Mouse (Mus musculus) T-helper 1 cell (primary cell): Measurements from ENCODE around the gene Nme7.

Source experiments
- in situ Hi-C: fragments of 300-600 bp; cut with MboI, MseI; formaldehyde crosslinking; loops from one replicate; pipeline ENCODE4 v1.15.1; 2025; ENCODE audit warnings: high pct_unique_total_duplicates

Nme7 gene

DNA sequence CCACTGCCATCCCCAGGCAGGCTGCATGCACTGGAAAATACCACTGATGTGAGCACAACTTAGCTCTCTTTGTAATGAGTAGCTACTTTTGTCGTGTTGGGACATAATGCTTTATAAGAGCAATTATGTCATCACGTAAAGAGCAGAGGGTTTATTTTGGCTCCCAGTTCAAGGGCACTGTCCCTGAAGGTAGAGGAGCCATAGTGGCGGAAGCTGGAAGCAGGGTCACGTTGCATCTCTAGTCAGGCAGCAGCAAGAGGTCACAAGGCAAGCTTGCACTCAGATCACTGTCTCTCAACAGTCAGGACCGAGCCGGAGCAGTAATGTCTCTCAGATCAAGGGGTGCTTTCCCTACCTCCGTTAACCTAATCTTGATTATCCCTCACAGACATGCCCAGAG is 123.9 kb downstream of the Nme7 start:
- in situ Hi-C loops: no loop called here

DNA sequence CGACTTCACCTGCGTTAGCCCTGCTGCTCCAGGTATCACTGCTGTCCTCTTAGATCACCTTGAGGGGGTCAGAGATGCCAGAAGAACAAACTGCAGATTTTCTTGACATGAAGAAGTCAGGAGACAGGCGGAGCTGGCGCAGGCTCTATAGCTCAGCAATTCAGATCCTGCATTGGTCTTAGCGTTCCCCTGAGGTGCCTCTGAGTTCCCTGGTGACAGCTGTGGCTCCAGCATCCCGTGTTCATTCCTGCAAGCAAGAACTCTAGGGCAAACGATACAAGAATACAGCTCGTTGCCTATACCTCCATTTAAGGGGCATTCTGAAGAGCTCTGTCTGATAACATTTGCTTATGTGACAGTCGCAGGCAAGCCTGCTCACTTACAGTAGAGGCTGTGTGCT is 124.7 kb downstream of the Nme7 start:
- in situ Hi-C loops: no loop called here

DNA sequence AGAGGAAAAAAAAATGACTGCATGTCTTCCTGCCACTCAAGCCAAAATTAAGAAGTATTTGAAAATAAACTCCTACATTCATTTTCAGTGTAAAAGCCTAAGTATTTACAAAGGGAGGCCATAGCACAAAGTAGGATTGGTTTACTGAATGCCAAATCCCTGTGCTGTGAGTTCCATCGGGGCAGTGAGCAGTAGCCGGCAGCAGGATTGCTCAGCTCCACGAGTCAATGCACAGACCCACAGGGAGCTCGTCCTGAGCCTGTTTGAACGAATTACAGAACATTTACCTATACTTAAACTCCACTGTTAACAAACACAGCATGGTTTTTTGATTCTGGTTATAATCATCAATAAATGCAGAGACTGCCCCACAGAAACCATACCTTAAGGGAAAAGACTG is 128.7 kb downstream of the Nme7 start:
- in situ Hi-C loops: no loop called here

- in situ Hi-C loops: no loop called here
Measured at GRCm38 (mm10) chr1:164434049-164434448, 130.1 kb downstream of the Nme7 start.

DNA sequence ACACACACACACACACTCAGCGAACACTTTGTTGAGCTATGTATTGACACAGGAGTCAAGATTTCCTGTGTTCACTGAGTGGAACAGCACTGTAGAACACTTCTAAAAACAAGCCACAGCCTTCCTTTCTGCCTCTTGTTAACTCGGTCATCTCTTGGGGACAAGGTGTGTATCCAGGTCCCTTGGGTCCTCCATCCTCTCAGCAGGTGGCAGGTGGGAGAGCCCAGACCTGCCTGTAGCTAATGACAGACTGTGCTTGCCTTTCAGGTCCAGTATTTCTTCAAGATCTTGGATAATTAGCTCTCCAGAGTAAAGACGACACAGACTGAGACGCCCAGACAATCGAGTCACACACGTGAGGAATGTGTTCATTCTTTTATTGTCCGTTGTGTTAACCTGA is 132.8 kb downstream of the Nme7 start:
- in situ Hi-C loops: no loop called here

DNA sequence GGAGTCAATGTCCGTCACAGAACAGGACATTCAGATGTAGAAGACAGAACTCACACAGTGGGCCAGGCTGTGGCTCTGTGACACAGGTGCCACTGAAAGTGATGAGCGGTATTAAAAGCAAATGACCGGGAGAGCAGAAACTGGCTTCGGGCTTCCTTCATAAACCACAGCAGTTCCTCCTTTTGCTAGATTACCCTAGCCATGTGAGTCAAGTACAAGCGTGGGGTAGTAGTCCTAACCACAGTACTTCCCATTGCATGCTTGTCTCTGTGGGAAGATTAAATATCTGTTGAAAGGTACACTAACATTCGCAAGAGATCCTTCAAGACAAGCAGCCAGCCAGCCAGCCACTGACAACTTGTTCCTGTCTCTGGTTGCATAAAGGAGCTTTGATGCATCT is 136.3 kb downstream of the Nme7 start:
- in situ Hi-C loops: no loop called here

DNA sequence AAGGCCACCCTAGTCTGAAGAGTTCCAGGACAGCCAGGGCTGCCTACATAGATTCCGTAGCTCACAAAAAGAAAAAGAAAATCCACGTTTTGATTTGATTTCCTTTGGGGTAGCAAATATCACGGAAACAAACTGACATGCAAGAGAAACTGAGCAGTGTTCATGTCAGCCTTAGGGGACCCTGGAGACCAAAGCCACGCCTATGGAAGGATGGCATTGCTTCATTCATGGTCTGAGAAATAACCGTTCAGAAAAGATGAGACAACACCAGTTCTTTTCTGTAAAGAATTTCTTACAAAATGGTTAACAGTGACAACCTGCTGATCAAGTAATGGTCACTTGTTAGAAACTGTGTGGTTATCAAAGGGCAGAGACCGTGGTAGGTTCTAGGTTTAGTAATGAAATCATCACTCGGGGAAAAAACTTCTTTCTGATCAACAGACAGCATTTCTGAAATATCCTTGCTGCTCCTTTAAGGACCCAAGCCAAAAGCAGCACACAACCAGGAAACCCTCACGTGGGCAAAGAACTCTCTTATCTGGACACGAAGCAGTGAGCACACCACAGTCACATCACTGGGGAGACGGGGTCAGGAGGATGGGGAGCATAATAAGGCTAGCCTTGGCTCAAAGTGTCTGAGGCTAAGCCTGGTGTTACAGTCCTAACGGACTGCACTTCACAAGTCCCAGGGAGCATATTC is 136.9 kb downstream of the Nme7 start:
- in situ Hi-C loops: no loop called here

DNA sequence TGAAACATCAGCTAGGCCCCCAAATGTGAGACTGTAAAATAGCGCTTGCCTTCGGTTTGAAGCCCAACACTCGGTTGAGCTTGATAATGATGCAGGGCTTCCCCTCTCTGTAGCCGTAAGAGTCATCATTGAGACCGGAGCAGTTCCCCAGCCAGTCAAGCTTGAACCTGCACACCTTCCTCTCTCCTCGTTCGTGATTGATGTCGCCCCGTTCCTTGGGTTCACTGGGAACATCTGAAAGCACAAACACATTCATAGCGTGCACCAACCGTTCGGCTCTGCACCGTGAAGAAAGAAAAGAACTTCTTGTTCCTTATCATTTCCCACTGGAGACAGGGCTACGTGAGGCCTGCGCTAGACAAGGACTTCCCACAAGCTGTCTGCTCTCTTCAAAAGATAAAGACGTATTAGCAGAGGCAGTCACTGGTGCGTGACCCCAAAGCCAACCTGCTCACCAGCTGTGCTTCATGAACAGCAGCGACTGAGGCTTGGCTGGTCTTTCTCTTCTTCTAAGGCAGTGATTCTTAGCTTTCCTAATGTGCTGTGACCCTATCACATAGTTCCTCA is 137.6 kb downstream of the Nme7 start:
- in situ Hi-C loops: no loop called here

DNA sequence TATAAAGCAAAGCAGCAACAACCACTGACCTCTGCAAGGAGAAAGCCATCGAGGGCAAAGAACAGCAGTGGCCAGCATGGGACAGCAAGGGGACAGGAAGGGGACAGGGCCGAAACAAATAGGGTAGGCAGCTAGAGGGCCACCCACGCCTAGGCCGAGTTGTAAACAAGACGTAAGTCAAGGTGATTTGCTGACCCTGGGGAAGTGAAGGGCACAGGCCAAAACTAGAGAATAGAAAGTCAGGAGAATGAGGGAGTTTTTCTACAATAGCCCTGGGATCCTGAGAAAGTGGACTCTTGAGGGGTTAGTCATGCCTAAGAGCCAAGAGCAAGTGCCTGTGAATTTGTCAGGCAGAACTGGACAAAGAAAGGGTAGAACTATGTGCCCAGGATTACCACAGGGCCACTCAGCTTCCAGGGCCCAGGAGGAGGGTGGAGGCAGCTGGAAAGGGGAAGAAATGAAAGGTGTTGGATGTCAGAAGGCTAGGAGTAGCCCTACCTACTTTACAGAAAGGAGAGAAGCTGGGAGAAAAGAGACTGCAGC is 141.8 kb downstream of the Nme7 start:
- in situ Hi-C loops: no loop called here

DNA sequence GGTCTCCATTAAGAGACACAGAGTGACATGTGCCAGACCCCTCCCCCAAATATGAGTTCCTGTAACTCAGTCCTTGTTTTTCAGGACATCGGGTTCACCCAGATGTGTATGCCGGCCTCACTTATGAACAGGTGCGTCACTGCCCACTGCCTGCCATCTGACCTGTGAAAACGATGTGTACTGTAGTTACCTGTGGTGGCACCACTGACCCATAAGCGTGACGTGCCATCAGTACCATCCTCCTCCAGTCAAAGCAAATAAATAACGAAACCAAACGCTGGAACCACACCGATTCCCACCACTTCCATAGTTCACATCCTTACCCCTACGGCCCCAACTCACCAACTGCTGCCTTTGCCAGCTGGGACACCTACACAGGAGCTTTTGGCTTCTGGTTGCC is 142.6 kb downstream of the Nme7 start:
- in situ Hi-C loops: no loop called here

DNA sequence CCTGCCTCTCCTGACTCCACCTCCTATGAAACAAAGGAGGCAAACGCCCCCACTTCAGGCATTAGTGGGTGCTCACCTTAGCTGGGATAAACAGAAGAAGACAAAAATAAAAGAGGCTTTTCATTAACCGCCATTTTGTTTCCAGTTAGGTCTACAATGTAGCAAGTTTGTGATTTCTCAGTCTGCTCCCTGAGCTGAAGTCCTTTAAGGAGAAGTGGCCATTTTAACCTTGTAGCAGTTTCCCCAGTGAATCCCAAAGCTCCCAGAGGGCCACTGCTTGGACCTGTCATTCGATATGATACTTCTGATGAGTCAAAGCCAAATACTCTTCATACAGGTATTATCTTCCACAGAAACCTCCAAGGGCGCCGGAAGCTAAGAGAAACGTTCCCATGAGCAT is 143.6 kb downstream of the Nme7 start:
- in situ Hi-C loops: no loop called here

DNA sequence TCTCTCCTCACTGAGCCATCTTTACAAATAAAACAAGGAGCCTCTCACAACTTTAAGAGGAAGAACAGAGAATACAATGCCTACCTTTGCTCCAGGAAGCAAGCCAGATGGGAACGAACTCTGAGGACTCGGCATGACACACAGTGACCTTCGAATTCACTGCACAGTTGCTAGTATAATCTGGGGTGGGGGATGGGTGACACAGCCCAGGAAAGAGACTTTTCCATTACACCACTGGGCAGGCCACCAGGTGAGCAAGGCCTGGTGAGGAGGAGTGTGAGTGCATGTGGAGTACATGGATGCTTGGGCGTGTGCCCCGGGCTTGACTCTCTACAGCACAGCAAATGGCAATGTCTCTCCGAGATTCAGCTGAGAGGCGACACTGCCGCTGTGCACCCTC is 145.7 kb downstream of the Nme7 start:
- in situ Hi-C loops: no loop called here

DNA sequence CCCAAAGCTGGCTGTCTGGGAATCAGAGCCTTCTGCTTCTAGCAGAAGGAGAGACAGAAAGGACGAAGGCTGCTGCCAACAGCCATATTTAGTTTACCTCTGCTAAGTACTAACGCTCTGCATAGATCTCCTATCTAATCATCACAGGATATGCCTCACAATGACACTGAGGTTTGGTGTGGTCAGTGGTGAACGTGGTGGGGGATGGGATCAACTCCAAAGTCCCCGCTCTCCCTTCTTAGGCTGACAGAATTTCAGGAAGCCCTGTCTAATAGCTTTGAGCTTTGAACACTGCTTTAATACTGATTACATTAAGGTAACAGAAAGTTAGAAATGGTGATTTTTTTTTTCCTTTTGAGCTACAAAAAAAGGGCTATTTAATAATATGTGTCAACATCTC is 146.3 kb downstream of the Nme7 start:
- in situ Hi-C loops: no loop called here

DNA sequence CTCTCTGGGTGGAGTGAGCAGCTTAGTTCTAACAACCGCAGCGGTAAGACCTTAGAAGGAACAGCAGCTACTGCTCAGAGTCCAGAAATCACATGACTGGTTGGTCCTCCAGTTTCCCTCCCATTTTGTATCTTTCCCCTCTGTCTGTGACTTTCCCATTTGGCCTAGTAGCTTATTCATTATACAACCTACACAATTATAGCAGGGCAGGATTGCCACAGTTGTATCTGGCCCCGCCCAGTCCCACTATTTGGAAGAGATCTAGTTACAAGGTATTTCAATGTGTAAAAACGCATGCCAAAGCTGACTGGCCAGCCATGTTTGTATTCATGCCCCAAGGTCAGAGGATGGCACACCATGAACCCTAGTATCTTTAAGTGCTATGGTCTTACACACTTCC is 146.7 kb downstream of the Nme7 start:
- in situ Hi-C loops: no loop called here

DNA sequence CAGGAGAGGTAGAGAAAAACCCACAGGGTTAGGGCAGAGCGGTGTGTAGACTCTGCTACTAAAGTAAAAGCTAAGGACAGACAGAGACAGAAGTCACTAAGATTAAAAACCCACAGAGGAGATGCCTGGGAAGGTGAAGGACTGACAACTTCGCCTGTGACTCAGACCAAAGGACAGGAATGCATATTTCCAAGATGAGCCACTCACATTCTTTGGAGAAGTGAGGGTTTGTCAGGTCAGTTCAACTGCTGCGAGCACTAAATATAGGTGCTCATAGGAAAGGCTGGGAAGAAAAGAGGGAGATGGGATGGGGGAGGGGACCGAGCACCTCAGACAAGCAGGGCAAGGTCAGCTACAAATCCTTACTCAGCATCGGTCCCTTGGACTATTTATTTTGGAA is 147.4 kb downstream of the Nme7 start:
- in situ Hi-C loops: no loop called here

DNA sequence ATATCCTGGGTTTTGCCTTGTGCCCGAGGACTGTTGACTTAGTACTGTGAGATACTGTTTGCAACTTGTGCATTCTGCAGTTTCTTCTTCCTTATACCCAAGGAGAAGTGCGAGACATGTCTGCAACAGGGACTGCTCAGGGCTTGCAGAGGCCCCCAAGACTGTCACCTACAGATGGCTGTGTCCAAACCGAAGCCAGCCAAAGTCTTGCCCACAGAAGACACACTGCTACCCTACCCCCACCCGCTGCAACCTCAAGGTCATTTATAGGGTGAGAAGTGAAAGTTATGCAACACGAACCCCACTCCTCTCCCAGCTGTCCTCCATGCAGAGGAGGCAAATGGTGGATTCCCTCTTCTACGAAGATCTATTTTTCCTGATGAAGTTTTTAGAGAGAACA is 148.7 kb downstream of the Nme7 start:
- in situ Hi-C loops: no loop called here

- in situ Hi-C loops: no loop called here
Measured at GRCm38 (mm10) chr1:164453146-164453545, 149.2 kb downstream of the Nme7 start.

DNA sequence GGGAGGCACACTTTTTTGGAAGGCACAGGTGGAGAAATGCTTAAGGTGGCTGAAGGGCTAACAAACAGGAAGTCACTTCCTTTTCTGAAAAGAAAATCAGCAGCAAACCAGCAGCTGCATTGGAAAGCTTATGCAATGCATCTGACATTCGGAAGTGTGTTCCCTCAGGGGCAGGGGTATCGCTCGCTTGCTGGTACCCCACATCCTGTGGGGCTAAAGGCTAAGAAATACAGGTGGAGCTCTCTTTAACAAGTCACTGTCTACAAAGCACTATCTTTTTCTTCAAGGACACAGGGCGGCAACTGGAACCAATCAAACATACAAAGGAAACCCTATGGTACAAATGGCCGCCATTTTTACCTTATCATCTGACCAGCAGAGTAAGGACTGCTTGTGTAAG is 149.8 kb downstream of the Nme7 start:
- in situ Hi-C loops: no loop called here

DNA sequence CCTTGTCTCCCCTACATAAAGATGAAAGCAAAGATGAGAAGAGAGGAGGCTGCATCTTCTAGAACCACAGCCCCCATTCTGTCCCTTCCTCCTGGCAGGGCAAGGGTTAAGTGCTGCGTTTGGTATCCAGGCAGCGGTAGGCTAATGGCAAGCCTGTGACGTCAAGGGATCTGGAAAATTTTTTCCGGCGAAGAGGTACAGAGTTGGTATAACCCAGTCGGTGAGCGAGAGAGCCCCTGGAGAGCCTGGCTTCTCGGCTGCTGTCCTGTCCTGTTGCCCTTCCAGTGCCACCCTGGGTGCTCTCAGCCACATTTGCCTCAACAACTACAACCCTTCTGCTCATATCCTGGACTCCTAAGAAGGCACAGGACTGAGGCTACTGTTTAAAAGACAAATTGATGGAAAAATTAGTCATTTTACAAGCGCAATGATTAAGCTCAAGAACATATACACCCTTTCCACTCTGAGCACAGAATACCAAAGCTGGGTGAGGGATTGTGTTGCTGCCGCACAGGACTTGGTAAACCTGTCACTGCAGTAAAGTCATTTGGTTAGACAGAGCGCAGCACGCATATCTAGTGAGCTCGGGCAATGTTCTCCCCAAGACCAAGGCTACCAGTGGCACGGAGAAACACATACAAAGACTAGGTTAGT is 151.0 kb downstream of the Nme7 start:
- in situ Hi-C loops: no loop called here

- in situ Hi-C loops: no loop called here
Measured at GRCm38 (mm10) chr1:164455614-164456013, 151.7 kb downstream of the Nme7 start.

GRCm38 (mm10) chr1:164456065-164456464 is 152.1 kb downstream of the Nme7 start:
- in situ Hi-C loops: no loop called here

- in situ Hi-C loops: no loop called here
Measured at GRCm38 (mm10) chr1:164456731-164457130, 152.8 kb downstream of the Nme7 start.
